Mouse (Mus musculus): Measurements from ENCODE around the gene Ddias. TPM values are rescaled to one million over a fixed set of nuclear protein-coding genes. Genes with fewer than 3 reads are reported as not detected.

Gene Ddias
- 0.09 and 0.40 TPM in 2 replicates for polyA plus RNA-seq (2012; rRNA removed; ENCODE audit: low replicate concordance)

DNA sequence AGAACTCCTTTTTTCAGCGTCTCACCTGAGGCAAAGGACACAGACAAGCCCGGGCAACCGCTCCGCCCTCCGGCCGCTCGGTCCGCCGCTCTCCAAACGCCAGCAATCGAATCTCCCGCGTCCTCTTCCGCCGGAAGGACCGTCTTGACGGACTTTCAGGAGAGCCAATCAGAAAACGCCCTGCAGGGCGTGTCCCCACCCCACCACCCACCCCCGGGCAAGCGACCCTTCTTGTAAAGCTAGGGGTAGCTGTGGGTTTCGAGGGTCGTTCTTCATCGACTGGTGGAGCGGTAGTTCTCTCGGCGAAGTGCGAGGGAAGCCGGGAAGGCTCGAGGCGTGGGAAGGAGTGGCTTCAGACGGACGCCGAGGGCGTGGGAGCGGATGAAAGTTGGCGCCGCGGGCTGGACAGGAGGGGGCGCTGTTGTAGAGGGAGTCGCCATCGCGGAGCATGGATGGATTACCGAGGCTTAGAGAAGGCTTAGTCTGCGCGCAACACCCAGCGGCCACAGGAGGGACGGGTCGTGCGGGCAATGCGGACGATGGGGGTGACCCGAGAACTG, at the start of gene Ddias, which contains the start of gene Prcp:
Ddias (minus strand) TSS at position 132 of the 560 bp plus-strand sequence.
Prcp (plus strand) TSS at position 355 of the 560 bp plus-strand sequence.

Other genes with a start within 250 kb of the Ddias start
- 1.9 and 2.9 TPM in 2 replicates for gene Ankrd42, start 237.1 kb downstream of the Ddias start, polyA plus RNA-seq (2012; rRNA removed; ENCODE audit: low replicate concordance)
- 11.7 and 18.3 TPM in 2 replicates for gene Pcf11, start 204.3 kb downstream of the Ddias start, polyA plus RNA-seq (2012; rRNA removed; ENCODE audit: low replicate concordance)
- 6.3 and 7.4 TPM in 2 replicates for gene Rab30, start 132.6 kb downstream of the Ddias start, polyA plus RNA-seq (2012; rRNA removed; ENCODE audit: low replicate concordance)
- gene Prcp, start 223 bp upstream of the Ddias start, polyA plus RNA-seq (2012; rRNA removed; ENCODE audit: low replicate concordance): 29.3 and 40.7 TPM in 2 replicates
- 2.7 and 6.3 TPM in 2 replicates for gene Fam181b, start 205.6 kb upstream of the Ddias start, polyA plus RNA-seq (2012; rRNA removed; ENCODE audit: low replicate concordance)